Mouse (Mus musculus) limb, embryonic 11.5 days (tissue): ENCODE measurements around the gene Syt16. TPM values are rescaled to one million over a fixed set of nuclear protein-coding genes. Genes with fewer than 3 reads are reported as not detected.

Experiments
- ATAC-seq: fragments of 200-750 bp; cut with Nextera tagmentation; 2 replicates; pipeline ENCODE4 v1.8.0; 2017; ENCODE audit warnings: low read depth; ENCODE audit not compliant: insufficient number of reproducible peaks, low FRiP score, low TSS enrichment
- DNase-seq: peaks from one replicate; pipeline ENCODE4 v3.0.0-alpha.2; 2015; ENCODE audit warnings: low spot score
- H3K27ac ChIP-seq: fragments of 300-500 bp; sonication (generic); replicated peaks from 2 replicates; pipeline ENCODE4 v1.5.1; 2014; ENCODE audit warnings: low read depth, mild to moderate bottlenecking, low read length
- H3K27me3 ChIP-seq: fragments of 300-500 bp; sonication (generic); 2 replicates; pipeline ENCODE4 v1.6.1; 2014; ENCODE audit warnings: mild to moderate bottlenecking, low read length, mixed read lengths; ENCODE audit not compliant: control insufficient read depth, insufficient read depth
- H3K36me3 ChIP-seq: fragments of 300-500 bp; sonication (generic); 2 replicates; pipeline ENCODE4 v1.6.1; 2014; ENCODE audit warnings: mild to moderate bottlenecking, low read length, moderate library complexity, mixed read lengths; ENCODE audit not compliant: control insufficient read depth, insufficient read depth
- H3K4me1 ChIP-seq: fragments of 300-500 bp; sonication (generic); 2 replicates; pipeline ENCODE4 v1.6.1; 2014; ENCODE audit warnings: low read length, mixed read lengths; ENCODE audit not compliant: control insufficient read depth, insufficient read depth
- H3K4me2 ChIP-seq: fragments of 300-500 bp; sonication (generic); 2 replicates; pipeline ENCODE4 v1.6.1; 2014; ENCODE audit warnings: low read depth, mild to moderate bottlenecking, moderate library complexity; ENCODE audit not compliant: severe bottlenecking
- H3K4me3 ChIP-seq: fragments of 300-500 bp; sonication (generic); 2 replicates; pipeline ENCODE4 v1.5.1; 2014; ENCODE audit warnings: low read depth, low read length
- H3K9ac ChIP-seq: fragments of 300-500 bp; sonication (generic); 2 replicates; pipeline ENCODE4 v1.6.1; 2014; ENCODE audit warnings: mild to moderate bottlenecking, low read length
- H3K9me3 ChIP-seq: fragments of 300-500 bp; sonication (generic); 2 replicates; pipeline ENCODE4 v1.6.1; 2016; ENCODE audit warnings: low read length; ENCODE audit not compliant: control insufficient read depth
- WGBS: fragments of 180-500 bp; shearing (Covaris S2); extraction: QIAGEN DNeasy Blood & Tissue Kit; methylation state at CpG from one replicate; pipeline ENCODE4 v1.1.7; 2014; 5-methylcytosine and 5-hydroxymethylcytosine counted together
- polyA plus RNA-seq: library from polyadenylated mRNA; unstranded; fragments of >200 nt; fragmentation: Nextera tagmentation; extraction: Ambion mirVana; gene quantifications from 2 replicates; pipeline ENCODE4 v1.2.1, GENCODE M21; 2014

Syt16 gene
- polyA plus RNA-seq, 1 experiment from 2014 or later, result 2.4 TPM

DNA sequence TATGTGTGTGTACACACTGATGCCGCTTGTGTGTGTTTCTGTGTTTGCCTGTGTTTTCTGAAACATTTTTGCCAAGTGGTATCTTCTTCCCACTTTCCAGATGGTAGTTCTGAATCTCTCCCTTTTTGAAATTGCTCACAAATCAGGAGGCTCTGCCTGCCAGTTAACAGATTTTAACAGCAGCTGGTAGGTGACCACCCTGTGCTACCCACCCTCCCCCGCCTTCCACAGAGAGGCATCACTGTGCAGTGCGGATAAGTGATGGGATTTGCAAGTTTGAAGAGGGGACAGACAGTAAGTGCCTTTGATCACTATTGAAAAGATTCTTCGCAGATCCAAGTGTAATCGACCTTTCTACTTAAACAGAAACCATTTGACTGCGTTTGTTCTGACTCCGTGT, 191.4 kb downstream of the Syt16 start:
- H3K4me3 ChIP-seq, result no peak overlapping the region
- no peaks in the 10 kb centered on the region for H3K9me3 ChIP-seq
- no peaks in the 10 kb centered on the region for H3K4me1 ChIP-seq
- H3K9ac ChIP-seq, result no peak overlapping the region
- H3K4me2 ChIP-seq, result no peak overlapping the region
- no peaks in the 10 kb centered on the region for H3K27me3 ChIP-seq
- no peak for ATAC-seq
- no peaks in the 10 kb centered on the region for H3K36me3 ChIP-seq
- H3K27ac ChIP-seq, result no peak overlapping the region
- 71% methylated on average over 7 of the region's 7 CpGs for WGBS
- no peak for DNase-seq

DNA sequence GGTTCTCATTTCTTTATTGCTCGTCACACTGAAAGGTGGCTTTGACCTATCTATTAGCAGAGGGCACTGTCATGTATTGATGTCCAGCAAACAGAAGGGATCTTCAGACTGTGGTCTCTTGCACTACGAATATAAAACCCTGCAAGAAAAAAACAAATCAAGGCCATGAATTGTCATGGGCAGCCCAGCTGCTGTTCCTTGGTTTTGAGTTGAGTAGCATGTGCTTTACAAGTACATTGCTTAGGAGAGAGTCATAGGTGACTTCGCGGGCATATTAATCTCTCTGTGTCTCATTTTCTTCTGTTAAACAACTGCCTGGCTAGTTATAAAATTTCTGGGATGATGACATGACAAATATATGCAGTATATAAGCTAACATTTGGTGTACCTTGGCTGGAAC, 192.4 kb downstream of the Syt16 start:
- 89% methylated on average over 4 of the region's 4 CpGs for WGBS
- Histone ChIP-seq H3K36me3 (no peaks in the 10 kb centered on the region), H3K4me3 (no peak overlapping the region), H3K4me1 (no peaks in the 10 kb centered on the region), H3K9me3 (no peaks in the 10 kb centered on the region), H3K9ac (no peak overlapping the region), H3K27me3 (no peaks in the 10 kb centered on the region), H3K4me2 (no peak overlapping the region), H3K27ac (no peak overlapping the region)
- ATAC-seq (no peak), DNase-seq (no peak)

DNA sequence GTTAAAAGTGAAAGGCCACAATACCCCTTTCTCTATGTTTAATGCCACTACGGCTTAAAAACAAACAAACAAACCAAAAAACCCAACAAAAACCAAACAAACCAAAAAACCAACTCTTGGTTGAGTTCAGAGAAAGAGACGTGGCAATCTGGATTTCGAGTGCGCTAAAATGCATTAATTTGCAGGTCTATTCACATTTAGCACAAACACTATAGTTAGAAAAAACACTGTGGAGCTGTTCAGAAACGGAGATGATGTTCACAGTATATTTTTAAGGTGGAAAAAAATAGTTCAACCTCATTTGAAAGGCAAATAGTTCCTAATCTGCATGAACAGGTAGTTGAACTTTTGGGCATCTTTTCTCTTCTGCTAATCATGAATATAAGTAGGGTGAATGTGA, 192.8 kb downstream of the Syt16 start:
- H3K36me3 ChIP-seq, result no peaks in the 10 kb centered on the region
- no peak overlapping the region for H3K4me2 ChIP-seq
- H3K9ac ChIP-seq, result no peak overlapping the region
- ATAC-seq (no peak), DNase-seq (no peak)
- no peaks in the 10 kb centered on the region for H3K4me1 ChIP-seq
- H3K4me3 ChIP-seq, result no peak overlapping the region
- no peaks in the 10 kb centered on the region for H3K9me3 ChIP-seq
- no peak overlapping the region for H3K27ac ChIP-seq
- no peaks in the 10 kb centered on the region for H3K27me3 ChIP-seq
- WGBS, result 91% methylated on average over 5 of the region's 5 CpGs

DNA sequence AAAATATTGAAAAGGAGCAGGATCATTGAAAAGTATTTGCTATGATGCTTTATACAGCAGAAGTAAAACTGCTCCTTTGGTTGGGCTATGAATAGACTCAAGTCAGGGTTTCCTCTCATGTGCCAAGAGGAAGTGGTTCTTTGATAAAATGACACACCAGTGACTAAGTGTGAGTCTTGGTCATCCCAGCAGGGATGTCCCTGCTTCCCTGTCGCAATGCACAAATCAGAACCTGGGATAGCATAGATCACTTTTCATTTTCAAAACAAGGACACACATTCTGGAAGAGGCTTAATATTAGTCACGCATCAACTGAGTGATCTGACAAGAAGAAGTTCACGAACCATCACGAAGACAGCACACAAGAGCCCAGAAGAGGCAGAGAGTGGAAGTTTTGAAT, 195.1 kb downstream of the Syt16 start:
- no peak overlapping the region for H3K9ac ChIP-seq
- no peak overlapping the region for H3K27ac ChIP-seq
- no peaks in the 10 kb centered on the region for H3K4me1 ChIP-seq
- no peaks in the 10 kb centered on the region for H3K9me3 ChIP-seq
- H3K4me2 ChIP-seq, result no peak overlapping the region
- 92% methylated on average over 4 of the region's 4 CpGs for WGBS
- no peak overlapping the region for H3K4me3 ChIP-seq
- ATAC-seq (no peak), DNase-seq (no peak)
- no peaks in the 10 kb centered on the region for H3K36me3 ChIP-seq
- no peaks in the 10 kb centered on the region for H3K27me3 ChIP-seq

DNA sequence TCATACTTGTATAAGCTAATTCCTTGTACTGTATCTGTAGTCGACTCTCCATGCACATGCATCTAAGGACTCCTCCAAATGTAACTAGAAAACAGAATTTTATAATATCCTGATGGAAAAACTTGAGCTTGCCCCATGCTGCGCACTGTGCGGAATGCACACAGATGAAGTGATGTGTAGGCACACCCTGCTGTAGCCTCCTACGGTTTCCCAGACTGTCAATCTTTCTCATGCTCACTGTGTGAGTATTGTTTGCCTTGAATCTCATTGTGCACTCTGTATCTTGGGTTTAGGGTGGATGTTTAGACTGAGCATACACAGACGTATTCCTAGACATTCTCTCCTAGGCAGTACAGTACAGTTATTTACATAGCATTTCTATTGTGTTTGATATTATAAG, 203.9 kb downstream of the Syt16 start:
- no peaks in the 10 kb centered on the region for H3K27me3 ChIP-seq
- no peak overlapping the region for H3K4me3 ChIP-seq
- H3K4me1 ChIP-seq, result no peaks in the 10 kb centered on the region
- no peaks in the 10 kb centered on the region for H3K9me3 ChIP-seq
- no peak overlapping the region for H3K4me2 ChIP-seq
- no peak overlapping the region for H3K9ac ChIP-seq
- H3K36me3 ChIP-seq, result no peaks in the 10 kb centered on the region
- ATAC-seq (no peak), DNase-seq (no peak)
- WGBS, result 87% methylated on average over 5 of the region's 5 CpGs
- no peak overlapping the region for H3K27ac ChIP-seq

DNA sequence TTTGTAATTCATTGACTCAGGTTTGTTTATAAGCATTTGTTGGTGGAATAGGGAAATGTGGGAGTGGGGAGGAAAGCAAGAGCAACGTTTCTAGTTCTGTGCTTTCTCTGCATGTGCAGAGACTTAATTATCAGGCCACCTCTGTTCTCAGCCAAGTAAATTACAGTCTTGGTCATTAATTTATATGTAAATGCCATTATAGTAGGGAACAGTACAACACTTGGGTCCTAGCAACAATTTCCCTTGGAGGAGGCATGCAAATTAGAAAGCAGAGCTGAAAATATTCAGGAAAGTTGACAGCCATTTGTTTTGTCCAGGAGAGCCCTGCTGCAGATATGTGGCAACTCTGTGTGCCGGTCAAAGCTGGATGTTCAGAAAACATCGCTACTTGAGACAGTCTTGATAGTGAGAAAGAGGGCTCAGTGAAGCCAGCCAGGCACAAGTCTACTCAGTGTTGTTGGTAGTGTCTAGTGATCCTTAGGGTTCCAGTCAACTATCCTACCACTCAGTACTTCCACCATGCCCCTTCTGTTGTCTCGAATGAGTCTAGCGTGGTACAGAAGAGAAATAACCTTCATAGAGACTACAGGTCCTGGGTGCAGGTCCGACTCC, 205.1 kb downstream of the Syt16 start:
- H3K9ac ChIP-seq, result no peak overlapping the region
- no peak overlapping the region for H3K27ac ChIP-seq
- ATAC-seq, result no peak
- H3K4me1 ChIP-seq, result no peaks in the 10 kb centered on the region
- no peaks in the 10 kb centered on the region for H3K9me3 ChIP-seq
- no peak overlapping the region for H3K4me2 ChIP-seq
- DNase-seq, result no peak
- H3K36me3 ChIP-seq, result no peaks in the 10 kb centered on the region
- H3K27me3 ChIP-seq, result no peaks in the 10 kb centered on the region
- H3K4me3 ChIP-seq, result no peak overlapping the region
- WGBS, result 93% methylated on average over 6 of the region's 6 CpGs

DNA sequence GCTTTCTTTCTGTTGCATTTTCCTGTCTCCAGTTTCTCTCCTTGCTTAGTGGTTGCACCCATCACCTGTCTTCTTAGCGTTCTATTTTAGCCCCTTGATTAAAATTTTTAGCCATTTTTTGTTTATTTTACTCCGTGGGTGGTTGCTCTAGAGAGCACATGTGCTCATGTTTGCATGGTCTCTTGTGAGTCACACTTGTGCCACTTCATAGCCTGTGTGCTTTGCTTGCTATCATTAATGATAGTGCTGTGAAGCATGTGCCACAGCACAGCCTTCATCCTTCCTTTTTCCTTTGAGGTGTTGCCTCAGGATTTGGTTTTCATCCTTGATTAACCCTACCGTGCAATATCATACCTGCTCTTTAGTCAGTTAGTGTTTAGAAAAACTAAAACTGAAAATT, 214.7 kb downstream of the Syt16 start:
- whole genome bisulfite sequencing, result 77% methylated on average over 3 of the region's 3 CpGs
- no peaks in the 10 kb centered on the region for H3K9me3 ChIP-seq
- no peak overlapping the region for H3K4me2 ChIP-seq
- no peak overlapping the region for H3K4me3 ChIP-seq
- no peaks in the 10 kb centered on the region for H3K4me1 ChIP-seq
- H3K36me3 ChIP-seq, result no peaks in the 10 kb centered on the region
- no peak overlapping the region for H3K27ac ChIP-seq
- no peaks in the 10 kb centered on the region for H3K27me3 ChIP-seq
- no peak overlapping the region for H3K9ac ChIP-seq
- ATAC-seq, result no peak
- no peak for DNase-seq

DNA sequence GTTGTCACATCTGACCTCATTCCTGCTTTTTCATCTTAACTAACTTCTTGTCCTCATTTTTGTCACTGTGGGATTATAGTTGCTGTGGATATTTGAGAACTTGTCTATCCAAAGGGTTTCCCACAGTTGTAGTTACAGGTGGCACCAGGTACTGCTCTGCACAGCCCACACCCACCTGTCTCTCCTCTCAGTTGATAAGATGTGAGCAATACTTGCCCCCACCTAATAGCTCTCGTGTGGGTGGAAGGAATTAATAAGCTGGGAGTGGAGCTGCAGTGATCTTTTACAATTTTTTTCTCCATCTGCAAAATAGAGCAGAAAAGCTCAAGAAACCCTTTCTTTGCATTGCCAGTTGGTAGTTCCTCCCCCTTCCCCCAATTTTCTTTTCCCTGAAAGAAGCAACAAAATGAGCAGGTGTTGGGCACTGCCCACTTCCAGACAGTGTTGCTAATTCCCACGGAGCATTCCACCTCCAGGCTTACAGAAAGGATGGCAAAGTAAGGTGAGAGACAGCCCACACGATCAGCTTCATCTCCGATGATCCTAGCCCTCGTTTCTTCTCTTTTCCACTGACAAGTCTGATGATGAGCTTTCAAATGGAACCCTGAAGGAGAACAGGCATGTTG, 218.8 kb downstream of the Syt16 start:
- Histone ChIP-seq H3K27ac (no peak overlapping the region), H3K4me3 (no peak overlapping the region), H3K9me3 (no peaks in the 10 kb centered on the region), H3K27me3 (no peaks in the 10 kb centered on the region), H3K4me2 (no peak overlapping the region), H3K36me3 (no peaks in the 10 kb centered on the region), H3K9ac (no peak overlapping the region), H3K4me1 (no peaks in the 10 kb centered on the region)
- no peak for ATAC-seq
- 77% methylated on average over 5 of the region's 5 CpGs for WGBS
- no peak for DNase-seq

DNA sequence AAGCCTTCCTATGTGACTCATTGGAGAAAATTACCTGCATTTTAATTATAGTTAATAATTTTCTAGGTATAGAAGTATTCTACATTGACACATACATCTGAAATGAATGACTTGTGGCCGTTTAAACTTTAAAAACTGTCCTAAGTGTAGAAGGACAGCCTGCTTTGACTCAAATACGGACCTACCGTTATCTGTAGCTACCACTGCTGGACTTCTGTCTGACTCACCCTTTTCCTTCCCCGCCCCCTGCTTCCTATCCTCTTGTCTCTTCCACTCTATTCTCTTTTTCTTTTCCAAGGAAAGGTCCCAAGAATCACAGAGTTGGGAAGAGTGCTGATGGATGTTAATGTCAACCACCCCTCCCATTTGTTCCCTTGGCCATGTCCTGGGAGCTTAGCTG, 222.4 kb downstream of the Syt16 start:
- H3K4me1 ChIP-seq, result no peaks in the 10 kb centered on the region
- no peak overlapping the region for H3K4me3 ChIP-seq
- H3K36me3 ChIP-seq, result no peaks in the 10 kb centered on the region
- H3K9ac ChIP-seq, result no peak overlapping the region
- no peaks in the 10 kb centered on the region for H3K9me3 ChIP-seq
- H3K27ac ChIP-seq, result no peak overlapping the region
- no peaks in the 10 kb centered on the region for H3K27me3 ChIP-seq
- H3K4me2 ChIP-seq, result no peak overlapping the region
- ATAC-seq, result no peak
- no peak for DNase-seq
- 81% methylated on average over 4 of the region's 4 CpGs for WGBS
